Mouse (Mus musculus) E14TG2a.4 (cell line): Measurements from ENCODE around the gene Defb43.

Experiments
- CTCF ChIP-seq: conservative IDR thresholded peaks from 2 replicates; pipeline ENCODE4 v1.5.1; 2014; ENCODE audit warnings: low read length
- POU5F1 ChIP-seq: IDR thresholded peaks from 2 replicates; pipeline ENCODE4 v1.6.1; 2014; ENCODE audit warnings: low read length, borderline replicate concordance

GRCm38 (mm10) chr14:62991849-62992510, 19.6 kb upstream of the Defb43 start:
- TF ChIP-seq CTCF (no peak), POU5F1 (no peak)
